19 mouse cellular contexts compared by ENCODE assay signal in genomic region chr3:131737953-131738598, GRCm38 (mm10).
DNase-seq lines count a peak whose midpoint lies in the region; ATAC-seq and TF ChIP-seq lines count a peak whose summit lies in the region.
"Had no signal": no experiment of that assay in that cellular context is flagged by ENCODE, and none has a peak within 500 bp of the region (broad histone marks: within the 10 kb centered on the region; RNA-seq: fewer than 3 reads in every experiment).

No protein-coding gene starts in this region.

- H3K4me3 ChIP-seq in embryonic facial prominence, embryonic 14.5 days (ENCODE audit: low read depth, low read length): no peak overlapping the region
- no peak overlapping the region for H3K4me3 ChIP-seq in embryonic facial prominence, embryonic 10.5 days
- H3K4me3 ChIP-seq in limb, embryonic 15.5 days: peak overlapping the region; percentile 6; the same call in 1 of the 2 replicates
- H3K4me3 ChIP-seq in hindbrain, postnatal 0 days (ENCODE audit: low read length): no peak overlapping the region
- H3K4me3 ChIP-seq: forebrain, embryonic 13.5 days; heart, embryonic 13.5 days; layer of hippocampus, adult 2 months; left cerebral cortex, adult 2 months; lung, embryonic 15.5 days; midbrain, embryonic 12.5 days had no signal

- no peak for TF ChIP-seq CTCF in hindbrain, postnatal 0 days (IDR thresholded peaks at IDR 0.05; ENCODE audit: low read depth)

- intact Hi-C loops in left cerebral cortex, postnatal 14 days (cut with DNase I): no loop called here

- no peaks in the 10 kb centered on the region for H3K36me3 ChIP-seq in embryonic facial prominence, embryonic 14.5 days (ENCODE audit: control insufficient read depth, insufficient read depth, low read length)
- H3K36me3 ChIP-seq in embryonic facial prominence, embryonic 10.5 days (replicated peaks): no peaks in the 10 kb centered on the region
- H3K36me3 ChIP-seq in limb, embryonic 15.5 days: no peaks in the 10 kb centered on the region
- H3K36me3 ChIP-seq in hindbrain, postnatal 0 days (ENCODE audit: insufficient read depth, low read length): no peaks in the 10 kb centered on the region
- H3K36me3 ChIP-seq: heart, embryonic 13.5 days; lung, embryonic 15.5 days; midbrain, embryonic 12.5 days had no signal

- H3K4me1 ChIP-seq in embryonic facial prominence, embryonic 14.5 days (ENCODE audit: control insufficient read depth, insufficient read depth, low read length): no peaks in the 10 kb centered on the region
- peaks cover 6% of the 10 kb centered on the region; the same call in 1 of the 2 replicates for H3K4me1 ChIP-seq in embryonic facial prominence, embryonic 10.5 days
- peaks cover 9% of the 10 kb centered on the region; the same call in 1 of the 2 replicates for H3K4me1 ChIP-seq in limb, embryonic 15.5 days
- H3K4me1 ChIP-seq in hindbrain, postnatal 0 days (ENCODE audit: insufficient read depth, low read length): no peaks in the 10 kb centered on the region
- H3K4me1 ChIP-seq: forebrain, embryonic 13.5 days; heart, embryonic 13.5 days; lung, embryonic 15.5 days; midbrain, embryonic 12.5 days had no signal

- 0 out of 2 replicates have a peak overlapping the region, but pooled peaks have one; percentile 3 for H3K4me2 ChIP-seq in embryonic facial prominence, embryonic 14.5 days (ENCODE audit: low read depth, low read length)
- peak overlapping the region; percentile 25 for H3K4me2 ChIP-seq in limb, embryonic 15.5 days
- no peak overlapping the region for H3K4me2 ChIP-seq in hindbrain, postnatal 0 days (ENCODE audit: low read depth, low read length)
- H3K4me2 ChIP-seq: forebrain, embryonic 13.5 days; heart, embryonic 13.5 days; liver, embryonic 11.5 days; lung, embryonic 15.5 days; midbrain, embryonic 12.5 days had no signal

- WGBS in embryonic facial prominence, embryonic 14.5 days: 68% methylated on average over 17 of the region's 17 CpGs
- 81% methylated on average over 17 of the region's 17 CpGs for WGBS in embryonic facial prominence, embryonic 10.5 days
- WGBS in limb, embryonic 15.5 days: 28% methylated on average over 17 of the region's 17 CpGs
- WGBS in hindbrain, postnatal 0 days: 80% methylated on average over 17 of the region's 17 CpGs

- no peak overlapping the region for H3K9ac ChIP-seq in embryonic facial prominence, embryonic 14.5 days (ENCODE audit: low read depth, low read length)
- H3K9ac ChIP-seq in limb, embryonic 15.5 days: no peak overlapping the region
- no peak overlapping the region for H3K9ac ChIP-seq in hindbrain, postnatal 0 days (replicated peaks; ENCODE audit: low read length)
- H3K9ac ChIP-seq: forebrain, embryonic 13.5 days; heart, embryonic 13.5 days; lung, embryonic 15.5 days; midbrain, embryonic 12.5 days had no signal

- no peaks in the 10 kb centered on the region for H3K9me3 ChIP-seq in embryonic facial prominence, embryonic 14.5 days (ENCODE audit: control insufficient read depth, low read length)
- H3K9me3 ChIP-seq in embryonic facial prominence, embryonic 10.5 days: no peaks in the 10 kb centered on the region
- H3K9me3 ChIP-seq in limb, embryonic 15.5 days: no peaks in the 10 kb centered on the region
- H3K9me3 ChIP-seq in hindbrain, postnatal 0 days (ENCODE audit: low read length): no peaks in the 10 kb centered on the region
- H3K9me3 ChIP-seq: forebrain, embryonic 13.5 days; heart, embryonic 13.5 days; lung, embryonic 15.5 days; midbrain, embryonic 12.5 days had no signal

- no peaks in the 10 kb centered on the region for H3K27me3 ChIP-seq in embryonic facial prominence, embryonic 14.5 days (replicated peaks; ENCODE audit: control insufficient read depth, insufficient read depth, low read length)
- no peaks in the 10 kb centered on the region for H3K27me3 ChIP-seq in embryonic facial prominence, embryonic 10.5 days (replicated peaks; ENCODE audit: low read depth, poor library complexity, severe bottlenecking)
- H3K27me3 ChIP-seq in limb, embryonic 15.5 days: no peaks in the 10 kb centered on the region
- no peaks in the 10 kb centered on the region for H3K27me3 ChIP-seq in hindbrain, postnatal 0 days (ENCODE audit: insufficient read depth, low read length)
- H3K27me3 ChIP-seq: CH12.LX; forebrain, embryonic 13.5 days; heart, embryonic 13.5 days; lung, embryonic 15.5 days; midbrain, embryonic 12.5 days had no signal

- no peak for ATAC-seq in embryonic facial prominence, embryonic 14.5 days (ENCODE audit: low read depth)
- ATAC-seq in limb, embryonic 15.5 days (ENCODE audit: insufficient number of reproducible peaks, low FRiP score, low TSS enrichment, low read depth): no peak
- no peak for ATAC-seq in hindbrain, postnatal 0 days
- ATAC-seq: forebrain, embryonic 13.5 days had no signal

- DNase-seq in embryonic facial prominence, embryonic 14.5 days (ENCODE audit: low spot score): no peak
- DNase-seq in embryonic facial prominence, embryonic 10.5 days (ENCODE audit: low spot score): no peak
- DNase-seq in embryo, embryonic 10 days (ENCODE audit: low spot score): peak; percentile 36
- peak; percentile 62 for DNase-seq in hindlimb bud, embryonic 11.5 days (ENCODE audit: extremely low spot score, low read depth, low spot score)
- DNase-seq in left cerebral cortex, postnatal 14 days (ENCODE audit: low spot score in 2 of 2): no peak
- no peak for DNase-seq in hindbrain, postnatal 0 days (ENCODE audit: low spot score)
- no peak for DNase-seq in left cerebral cortex, adult 18-20 months (ENCODE audit: low spot score in 2 of 2)
- DNase-seq: cerebellum, adult 11 months; thymus, postnatal 4 days had no signal

- H3K27ac ChIP-seq in embryonic facial prominence, embryonic 14.5 days (replicated peaks; ENCODE audit: low read depth, low read length): no peak overlapping the region
- H3K27ac ChIP-seq in embryonic facial prominence, embryonic 10.5 days (replicated peaks): no peak overlapping the region
- H3K27ac ChIP-seq in limb, embryonic 15.5 days: no peak overlapping the region
- no peak overlapping the region for H3K27ac ChIP-seq in hindbrain, postnatal 0 days
- H3K27ac ChIP-seq: forebrain, embryonic 13.5 days; heart, embryonic 13.5 days; layer of hippocampus, adult 2 months; left cerebral cortex, adult 2 months; lung, embryonic 15.5 days; macrophage; midbrain, embryonic 12.5 days had no signal

Comparison
In these comparisons a context has a peak if more than half of its experiments do, and no peak if none do; other contexts are left out.
1. DNase-seq: peak in embryo, embryonic 10 days (single experiment) and hindlimb bud, embryonic 11.5 days (single experiment); none in embryonic facial prominence, embryonic 14.5 days (single experiment), embryonic facial prominence, embryonic 10.5 days (single experiment), left cerebral cortex, postnatal 14 days (0 of 2), hindbrain, postnatal 0 days (single experiment) and left cerebral cortex, adult 18-20 months (0 of 2).